Mouse (Mus musculus) megakaryocyte progenitor cell, adult 5-6 weeks (primary cell): ENCODE measurements at regions not wholly inside any gene's neighbourhood (a gene's known extent, or its start where the extent isn't known, plus 50 kb on each side); places are given as distances from the start of the nearest gene placed in this dataset.

Source experiments
- ATAC-seq: replicated peaks from 2 replicates; pipeline ENCODE4 v1.8.0; 2016; ENCODE audit warnings: mild to moderate bottlenecking, moderate TSS enrichment, inconsistent platforms; ENCODE audit not compliant: poor library complexity

DNA sequence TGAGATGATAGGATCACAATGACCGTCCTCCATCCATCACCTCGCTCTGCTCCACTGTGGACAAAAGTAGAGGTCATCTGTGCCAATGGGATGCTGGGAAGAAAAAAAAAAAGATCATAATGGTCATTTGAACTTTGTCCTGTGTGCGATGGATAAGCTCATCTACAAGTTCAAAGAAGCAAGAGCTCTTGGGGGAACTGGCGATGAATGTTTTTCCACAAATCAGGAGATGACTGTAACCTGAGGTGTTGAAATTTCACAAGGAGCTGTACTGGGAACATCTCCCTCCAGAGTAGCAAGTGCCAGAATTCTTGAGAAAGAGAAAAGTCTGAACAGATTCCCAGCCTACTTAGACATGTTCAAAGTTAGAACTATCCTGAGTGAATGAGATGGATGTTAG, 287.0 kb downstream of the Tns3 start:
- ATAC-seq, result no peak

DNA sequence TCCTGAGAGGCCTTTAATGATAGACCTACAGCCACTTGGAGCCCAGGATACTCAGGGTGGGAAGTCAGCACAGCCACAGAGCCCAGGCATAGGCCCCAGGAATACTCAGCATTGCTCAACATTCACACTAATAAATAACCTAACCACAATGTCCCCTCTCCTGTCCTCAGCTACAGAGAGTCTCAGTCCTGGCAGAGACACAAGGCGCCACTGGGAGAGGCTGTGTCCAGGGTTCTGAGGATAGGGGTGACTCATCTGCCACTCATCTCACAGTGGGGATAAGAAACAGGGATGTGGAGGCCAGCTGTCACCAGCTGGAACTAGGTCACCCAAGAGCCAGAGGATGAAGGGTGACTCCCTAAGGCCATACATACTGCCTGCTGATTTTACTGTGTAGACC, 298.8 kb downstream of the Tns3 start:
- no peak for ATAC-seq

DNA sequence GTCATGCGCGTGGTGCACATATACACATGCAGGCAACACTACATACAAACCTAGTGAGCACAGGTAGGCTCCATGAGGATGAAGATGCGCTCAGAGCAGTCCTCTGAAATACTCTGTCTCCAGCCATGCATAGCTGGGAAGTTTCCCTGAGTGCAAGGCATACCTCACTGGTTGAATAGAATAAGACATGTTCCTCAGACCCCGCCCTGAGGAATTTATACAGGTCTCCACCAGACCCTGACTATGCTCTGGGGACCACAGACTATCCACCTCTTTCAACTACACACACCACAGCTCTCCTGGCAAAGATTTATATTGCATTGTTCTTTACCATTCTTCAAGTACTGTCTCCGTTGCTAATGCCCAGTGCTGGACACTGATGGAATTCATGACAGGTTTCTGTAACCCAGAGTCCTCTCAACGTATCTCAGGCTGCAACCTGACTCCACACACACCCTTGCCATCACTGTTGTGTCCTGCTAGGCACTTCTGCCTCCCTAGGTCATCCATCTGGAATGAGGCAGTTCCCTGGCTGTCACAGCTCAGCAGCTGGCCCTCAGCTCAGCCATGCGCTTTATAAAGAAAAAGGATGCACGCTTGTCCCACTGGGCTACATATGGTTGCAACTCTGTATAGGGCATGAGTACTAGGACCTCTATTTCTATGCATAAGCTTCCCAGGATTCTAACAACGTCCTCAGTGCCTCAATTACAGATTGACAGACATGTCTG, 299.5 kb downstream of the Tns3 start:
- no peak for ATAC-seq

DNA sequence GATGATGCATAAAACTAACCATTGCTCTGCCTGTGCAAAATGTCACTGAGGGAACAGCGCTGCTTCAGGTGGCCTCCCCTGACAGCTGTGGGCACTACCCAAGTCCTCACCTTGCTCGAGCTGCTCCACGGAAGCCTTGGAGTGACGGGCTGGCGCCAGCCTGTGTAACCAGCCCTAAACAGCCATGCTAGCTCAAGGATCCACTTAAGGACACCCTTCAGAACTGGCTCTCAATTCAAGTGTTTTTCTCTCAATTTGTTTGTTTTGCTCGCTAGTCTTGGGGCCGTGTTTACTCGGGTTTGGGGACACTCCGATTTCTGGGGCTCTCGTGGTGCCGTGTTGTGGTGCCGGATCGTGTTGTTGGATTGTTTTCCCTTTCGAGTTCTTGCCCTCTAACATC, 319.4 kb downstream of the Tns3 start:
- no peak for ATAC-seq

DNA sequence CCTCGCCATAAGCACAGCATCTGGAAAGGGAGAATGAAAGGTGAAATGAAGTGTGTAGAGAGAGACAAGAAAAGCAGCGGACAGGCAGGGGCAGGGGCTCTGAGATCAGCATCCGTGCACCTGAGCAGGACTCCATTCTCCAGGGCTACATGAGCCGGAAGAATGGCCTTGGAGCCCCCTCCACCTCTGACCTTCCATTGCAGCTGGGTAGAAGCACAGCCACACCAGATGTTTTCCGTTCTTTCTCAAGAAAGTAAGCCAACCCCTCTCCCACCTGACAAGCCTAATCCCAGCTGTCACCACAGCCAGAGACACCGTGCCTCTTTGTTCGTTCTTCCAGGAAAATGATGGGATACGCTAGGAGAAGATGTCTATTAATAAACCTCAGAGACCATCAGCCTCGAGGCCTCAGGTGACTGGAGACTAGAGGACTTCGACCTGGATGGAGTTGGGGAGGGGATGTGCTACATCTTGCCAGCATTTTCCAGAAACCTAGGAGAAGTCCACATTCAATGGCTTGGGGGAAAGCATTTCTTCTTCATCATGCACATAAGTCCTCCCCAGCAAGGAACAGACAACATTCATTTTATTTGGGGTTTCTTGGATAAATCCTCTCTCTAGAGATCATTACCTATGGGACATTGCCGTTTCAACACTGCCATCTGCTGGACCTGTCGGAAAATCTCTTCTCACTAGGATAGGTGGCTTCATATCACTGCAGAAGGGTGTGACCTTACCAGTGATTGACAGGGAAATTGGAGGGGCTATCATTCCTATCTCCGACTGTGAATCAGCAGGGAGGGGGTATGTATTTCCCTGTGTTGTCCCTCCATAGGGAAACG, 361.8 kb downstream of the Tns3 start:
- ATAC-seq, result peak; percentile 63; the same call in 1 of the 2 replicates

DNA sequence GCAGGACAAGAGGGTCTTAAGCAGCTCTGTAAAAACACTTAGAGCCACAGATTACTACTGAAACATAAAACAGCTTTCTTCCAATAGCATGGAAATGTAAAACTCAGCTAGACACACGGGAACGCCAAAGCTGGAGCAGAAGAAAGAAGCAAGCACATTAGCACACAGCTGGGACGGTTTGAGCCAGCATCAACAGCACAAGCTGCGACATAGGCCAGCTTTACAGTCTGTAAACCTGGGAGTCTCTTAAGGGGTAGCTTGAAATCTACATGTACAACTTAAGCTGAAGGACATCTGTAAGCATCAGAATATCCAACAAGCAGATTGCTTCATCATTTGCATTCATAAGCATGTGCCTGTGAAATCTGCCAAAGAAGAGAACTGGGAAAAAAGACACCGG, 366.9 kb downstream of the Tns3 start:
- no peak for ATAC-seq

DNA sequence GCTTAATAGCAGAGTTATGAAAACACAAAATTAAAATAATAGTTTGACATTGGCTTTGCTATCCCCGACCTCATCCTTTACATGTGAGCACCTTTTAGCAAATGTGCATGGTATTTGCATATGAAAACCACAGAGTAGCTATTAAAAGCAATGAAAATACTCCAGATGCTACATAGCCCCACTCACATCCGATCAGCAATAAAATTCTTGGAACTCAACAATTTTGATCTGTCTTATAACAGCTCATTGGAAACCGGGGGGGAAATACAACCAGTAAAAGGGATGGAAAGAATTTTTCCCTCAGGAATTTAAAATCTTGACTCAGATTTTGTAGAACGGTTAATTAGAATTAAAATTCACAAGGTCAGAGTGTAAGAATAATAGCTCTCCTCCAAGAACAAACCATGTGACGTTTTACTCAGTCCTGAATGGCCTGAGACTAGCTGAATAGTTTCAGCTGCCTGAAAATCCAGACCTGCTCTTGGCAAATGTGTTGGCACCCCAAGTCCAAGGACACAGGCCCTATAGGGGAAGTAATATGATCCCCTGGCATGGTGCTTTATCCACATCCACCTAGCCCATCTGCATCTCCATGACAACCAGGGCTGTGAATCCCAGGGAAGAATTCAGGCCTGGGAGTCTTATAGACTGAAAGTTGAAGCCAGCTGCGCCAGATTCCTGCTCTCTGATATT, 370.9 kb downstream of the Tns3 start:
- ATAC-seq, result no peak

DNA sequence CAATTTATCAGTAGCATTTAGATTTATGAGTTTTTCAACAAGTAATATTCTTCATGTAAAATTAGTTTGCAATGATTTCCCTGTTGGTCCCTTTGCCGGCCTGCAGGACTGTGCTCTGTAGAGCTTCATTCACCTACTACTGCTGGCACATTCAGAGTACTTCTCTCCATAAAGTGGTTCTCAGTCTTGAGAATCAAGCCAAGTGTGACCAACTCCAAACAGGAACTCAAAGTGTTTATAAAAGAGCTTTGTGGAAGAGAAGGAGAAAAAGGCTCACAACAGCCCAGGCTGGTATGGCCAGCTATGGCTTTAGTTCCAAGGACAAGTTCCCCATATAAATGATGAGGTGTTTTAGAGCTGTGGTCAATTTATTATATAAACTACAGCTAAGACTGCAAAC, 379.1 kb downstream of the Tns3 start:
- ATAC-seq, result no peak

DNA sequence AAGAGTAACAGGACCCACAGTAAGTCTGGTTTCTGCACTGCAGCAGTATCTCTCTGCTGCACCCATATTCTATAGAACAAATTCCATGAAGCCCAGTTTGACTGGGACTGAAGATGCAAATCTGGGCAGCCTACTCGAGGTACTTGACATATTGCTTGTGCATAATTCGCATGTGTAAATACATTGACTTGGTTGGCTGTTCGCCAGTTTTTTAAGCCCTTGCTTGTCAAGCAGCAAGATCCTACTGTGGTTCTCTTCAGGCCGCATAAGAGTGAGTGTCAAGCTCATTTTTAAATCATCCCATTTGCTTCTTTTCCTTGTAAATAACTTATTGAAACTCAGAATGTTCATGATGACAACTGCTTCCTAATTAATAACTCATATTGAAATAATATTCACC, 389.1 kb downstream of the Tns3 start:
- ATAC-seq, result no peak

DNA sequence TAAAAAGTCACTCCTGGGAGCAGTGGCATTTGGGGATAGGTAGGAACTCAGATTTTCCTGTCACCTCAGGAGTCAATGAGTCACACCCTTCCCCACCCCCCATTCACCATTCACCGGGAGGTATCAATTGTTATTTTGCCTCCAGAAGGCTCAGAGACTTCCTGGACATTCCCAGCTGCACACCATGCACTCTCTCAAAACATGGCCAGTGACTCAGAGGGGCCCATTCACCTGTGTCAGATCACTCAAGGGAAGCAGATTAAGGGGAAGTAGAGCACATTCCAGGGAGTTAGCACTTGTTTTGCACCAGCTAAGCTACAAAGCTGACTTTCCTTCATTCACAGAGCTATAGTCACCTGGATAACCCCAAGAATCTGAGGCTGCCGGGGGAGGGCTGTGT, 395.2 kb downstream of the Tns3 start:
- no peak for ATAC-seq

DNA sequence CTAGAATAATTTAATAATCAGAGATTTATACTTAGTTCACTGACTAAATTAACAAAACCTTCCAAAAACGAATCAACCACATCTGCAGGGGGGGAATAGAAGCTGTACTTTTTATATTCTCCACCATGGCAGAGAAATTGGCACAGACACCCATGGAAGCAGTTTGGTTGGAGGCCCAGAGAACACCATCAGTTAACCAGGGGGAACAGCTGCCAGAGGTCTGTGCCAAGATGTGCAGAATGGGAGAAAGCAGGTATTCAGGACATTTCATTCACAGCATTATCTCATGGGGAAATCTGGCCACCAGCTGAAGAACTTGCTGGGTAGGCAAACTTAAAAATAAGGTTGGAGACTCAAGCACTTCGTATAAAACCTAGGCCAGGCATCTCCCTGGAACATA, 410.3 kb downstream of the Tns3 start:
- ATAC-seq, result no peak

DNA sequence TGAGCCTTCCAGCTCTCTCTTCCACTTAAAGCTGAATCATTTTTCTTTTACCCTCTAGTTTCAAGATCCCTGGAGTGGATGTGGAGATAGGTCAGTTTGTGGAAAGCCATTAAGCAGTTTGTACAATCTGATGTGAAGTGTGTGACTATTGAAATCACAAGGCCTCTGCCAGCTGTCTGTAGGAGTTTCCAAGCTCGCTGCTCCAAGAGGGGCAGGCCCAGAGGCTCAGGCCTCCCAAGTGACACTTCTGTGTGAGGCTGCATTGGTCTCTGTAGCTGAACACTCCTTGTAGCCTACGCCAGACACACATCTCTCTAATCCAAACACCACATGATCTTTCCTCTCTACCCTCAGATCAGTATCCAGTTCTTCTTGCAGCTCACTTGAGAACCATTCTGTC, 413.0 kb downstream of the Tns3 start:
- no peak for ATAC-seq

DNA sequence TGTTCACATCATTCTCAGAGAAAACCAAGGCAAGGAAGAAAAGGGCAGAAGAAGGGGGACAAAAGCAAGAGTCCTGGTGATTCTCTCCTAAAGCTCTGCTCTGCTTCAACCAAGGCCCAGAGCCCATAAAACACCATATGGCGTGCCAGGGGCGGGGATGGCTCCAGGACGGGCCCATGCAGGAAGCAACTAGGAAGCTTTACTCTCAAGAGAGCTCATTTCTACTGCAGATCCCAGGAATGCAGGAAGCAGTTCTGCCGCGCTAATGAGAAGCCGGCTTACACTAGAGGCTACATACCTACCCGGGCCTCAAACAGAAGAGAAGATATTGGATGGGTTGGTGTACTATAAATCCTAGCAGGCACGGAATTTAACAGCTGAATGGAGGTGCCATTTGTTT, 414.9 kb downstream of the Tns3 start:
- ATAC-seq, result no peak

DNA sequence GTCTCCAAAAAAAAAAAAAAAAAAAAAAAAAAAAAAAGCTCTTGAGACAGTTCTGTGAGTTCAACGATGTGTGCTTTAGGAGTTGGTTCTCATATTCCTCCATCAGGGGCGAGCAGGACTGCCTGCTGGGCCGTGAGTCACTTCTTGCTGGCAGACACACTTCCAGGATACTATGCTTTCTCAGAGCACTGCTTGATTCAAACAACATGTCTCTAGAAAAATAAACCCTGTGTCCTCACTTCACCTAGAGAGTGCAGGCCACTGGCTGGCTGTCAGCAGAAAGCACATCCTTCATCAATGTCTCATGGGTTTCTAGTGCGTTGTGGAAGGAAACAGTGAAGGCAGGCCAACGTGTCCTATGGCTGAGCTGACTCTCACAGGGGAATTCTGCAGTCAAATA, 416.8 kb downstream of the Tns3 start:
- no peak for ATAC-seq

DNA sequence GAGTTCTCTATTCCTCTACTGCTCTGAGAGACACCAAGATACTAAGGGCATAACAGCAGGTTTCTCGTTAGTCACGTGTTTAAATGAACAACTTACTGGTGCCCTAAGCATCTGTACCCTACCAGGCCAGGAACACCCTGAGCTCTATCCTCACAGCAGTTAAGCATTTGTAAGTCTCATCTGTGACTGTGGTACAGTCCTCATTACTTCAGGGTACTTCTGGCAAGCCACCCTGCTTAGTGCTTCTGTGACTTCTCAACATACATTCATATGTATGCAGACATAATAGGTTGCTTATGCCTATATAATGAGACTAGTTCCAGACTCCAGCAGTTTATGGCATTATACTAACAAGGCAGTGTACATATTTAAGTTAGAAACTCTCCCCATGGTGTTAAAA, 417.3 kb downstream of the Tns3 start:
- ATAC-seq, result no peak

DNA sequence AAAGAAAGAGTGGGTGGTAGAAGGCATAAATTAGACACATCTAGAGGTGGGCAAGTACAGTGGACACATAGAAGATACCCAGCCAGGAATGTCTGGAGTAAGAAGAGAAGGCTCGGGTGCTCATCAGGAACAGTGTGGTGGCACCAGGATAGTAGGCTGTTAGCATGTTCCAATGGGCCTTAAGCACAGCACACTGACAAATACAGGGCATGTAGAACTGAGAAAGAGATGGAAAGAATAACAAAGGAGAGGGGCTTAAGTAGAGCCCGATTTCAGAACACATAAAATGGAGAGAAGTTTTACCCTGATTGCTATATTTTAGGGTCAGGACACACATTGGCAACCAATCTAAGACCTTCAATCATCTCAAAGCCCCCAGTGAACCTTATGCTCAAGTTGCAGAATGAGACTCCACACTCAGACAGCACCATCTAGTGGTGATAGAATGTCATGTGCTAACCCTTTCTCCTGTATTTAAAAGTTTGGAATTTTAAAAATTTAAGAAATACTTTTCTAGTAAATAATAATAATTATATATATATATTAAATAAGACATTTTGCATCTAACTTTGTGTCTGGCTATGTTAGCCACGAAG, 418.8 kb downstream of the Tns3 start:
- ATAC-seq, result 0 out of 2 replicates have a peak, but pooled peaks have one; percentile 31

DNA sequence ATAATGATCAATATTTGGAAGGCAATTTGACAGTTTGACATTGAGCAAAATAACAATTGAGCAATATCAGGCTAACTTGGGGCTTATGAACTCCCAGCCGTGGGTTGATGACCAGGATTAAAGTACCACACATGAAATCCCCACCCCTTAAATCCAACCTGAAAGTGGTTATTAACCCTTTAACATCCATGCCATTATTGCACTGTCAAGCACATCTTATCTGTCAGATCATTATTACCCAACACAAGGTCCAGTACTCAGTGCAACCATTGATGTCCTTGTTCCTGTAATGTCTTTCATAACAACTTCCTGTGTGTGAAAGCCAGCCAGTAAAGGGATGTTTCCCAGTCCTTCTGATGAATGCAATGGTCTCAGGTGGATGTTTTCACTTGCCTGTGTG, 425.8 kb downstream of the Tns3 start:
- ATAC-seq, result no peak

DNA sequence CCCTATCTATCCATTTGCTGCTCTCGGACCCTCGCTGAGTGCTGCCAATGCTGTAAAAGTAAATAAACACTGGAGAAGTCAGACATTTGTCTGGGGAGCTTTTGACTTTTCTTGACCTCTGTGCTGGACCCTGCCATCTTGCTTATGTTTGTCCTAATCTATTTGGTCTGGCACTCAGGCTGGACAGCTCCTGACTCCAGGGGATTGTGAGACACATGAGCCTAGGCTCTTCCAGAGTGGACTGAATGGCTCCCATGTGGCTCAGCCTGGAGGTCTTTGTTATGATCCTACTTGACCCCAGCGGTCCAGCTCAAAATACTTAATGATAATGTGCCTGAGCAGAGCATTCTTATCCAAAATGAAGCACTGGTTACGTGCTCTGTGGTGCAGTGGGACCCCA, 426.8 kb downstream of the Tns3 start:
- no peak for ATAC-seq

DNA sequence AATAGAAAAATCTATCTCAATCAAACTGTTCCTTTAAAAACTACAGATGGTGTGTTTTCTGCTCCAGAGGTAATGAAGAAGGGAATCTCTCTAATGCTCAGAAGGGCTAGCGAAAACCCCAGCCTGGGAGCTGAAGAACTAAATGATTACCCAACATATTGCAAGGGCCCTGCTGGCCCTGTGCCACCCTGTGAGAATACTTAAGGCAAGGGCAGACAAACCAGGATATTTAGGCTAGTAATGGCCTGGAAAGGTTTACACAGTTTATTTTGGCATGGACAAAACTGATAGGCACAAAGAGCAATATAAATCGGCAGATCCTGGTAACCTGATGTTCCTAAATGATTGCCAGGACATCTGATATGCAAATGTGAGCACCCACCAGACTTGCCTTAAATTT, 428.3 kb downstream of the Tns3 start:
- no peak for ATAC-seq

DNA sequence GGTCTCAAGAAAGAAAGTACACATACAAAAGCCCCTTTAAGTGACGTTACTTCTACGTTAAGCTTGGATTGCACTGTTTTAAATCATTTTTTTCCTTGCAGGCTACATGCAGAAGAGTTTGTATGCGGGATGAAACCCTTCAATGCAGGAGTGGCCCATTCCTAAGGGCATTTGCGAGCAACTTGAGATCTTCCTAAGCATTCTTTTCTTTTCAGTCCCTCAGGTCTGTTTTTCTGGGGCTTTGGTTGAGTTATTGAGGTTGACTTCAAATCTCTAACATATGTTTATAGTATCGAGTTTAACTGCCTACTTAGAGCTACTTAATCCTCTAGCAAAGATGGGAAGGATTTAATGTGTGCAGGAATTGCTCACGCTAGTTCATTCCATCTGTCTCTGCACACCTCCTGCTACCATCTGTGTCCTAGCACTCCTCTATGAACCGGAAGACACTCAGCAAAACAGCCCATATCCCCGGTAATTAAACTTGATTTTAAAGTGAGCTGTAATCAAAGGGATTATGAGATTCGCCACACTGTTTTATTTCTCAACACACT, 431.6 kb downstream of the Tns3 start:
- no peak for ATAC-seq

DNA sequence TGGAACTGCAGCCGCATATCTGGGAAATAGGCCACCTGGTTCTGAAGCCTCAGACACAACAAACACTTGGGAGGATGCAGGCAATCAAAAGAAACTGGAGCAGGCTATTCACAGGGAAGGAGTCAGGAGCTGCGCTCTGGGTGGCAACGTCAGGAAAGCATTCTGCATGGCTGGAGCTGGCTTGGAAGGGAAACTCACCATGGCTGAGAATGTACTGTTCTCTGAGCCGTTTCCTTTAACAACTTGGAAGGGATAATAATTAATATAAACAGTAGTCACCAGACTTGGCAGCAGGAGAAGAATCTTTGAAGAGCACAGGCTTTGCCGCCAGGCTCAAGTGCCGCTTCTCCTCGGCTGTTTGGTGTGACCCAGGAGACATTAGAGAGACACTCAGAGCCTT, 434.5 kb downstream of the Tns3 start:
- ATAC-seq, result no peak
